Mouse (Mus musculus): Measurements from ENCODE around the gene Islr2. TPM values are rescaled to one million over a fixed set of nuclear protein-coding genes. Genes with fewer than 3 reads are reported as not detected.

Islr2 gene
- polyA plus RNA-seq, 1 experiment: 0.15 TPM

DNA sequence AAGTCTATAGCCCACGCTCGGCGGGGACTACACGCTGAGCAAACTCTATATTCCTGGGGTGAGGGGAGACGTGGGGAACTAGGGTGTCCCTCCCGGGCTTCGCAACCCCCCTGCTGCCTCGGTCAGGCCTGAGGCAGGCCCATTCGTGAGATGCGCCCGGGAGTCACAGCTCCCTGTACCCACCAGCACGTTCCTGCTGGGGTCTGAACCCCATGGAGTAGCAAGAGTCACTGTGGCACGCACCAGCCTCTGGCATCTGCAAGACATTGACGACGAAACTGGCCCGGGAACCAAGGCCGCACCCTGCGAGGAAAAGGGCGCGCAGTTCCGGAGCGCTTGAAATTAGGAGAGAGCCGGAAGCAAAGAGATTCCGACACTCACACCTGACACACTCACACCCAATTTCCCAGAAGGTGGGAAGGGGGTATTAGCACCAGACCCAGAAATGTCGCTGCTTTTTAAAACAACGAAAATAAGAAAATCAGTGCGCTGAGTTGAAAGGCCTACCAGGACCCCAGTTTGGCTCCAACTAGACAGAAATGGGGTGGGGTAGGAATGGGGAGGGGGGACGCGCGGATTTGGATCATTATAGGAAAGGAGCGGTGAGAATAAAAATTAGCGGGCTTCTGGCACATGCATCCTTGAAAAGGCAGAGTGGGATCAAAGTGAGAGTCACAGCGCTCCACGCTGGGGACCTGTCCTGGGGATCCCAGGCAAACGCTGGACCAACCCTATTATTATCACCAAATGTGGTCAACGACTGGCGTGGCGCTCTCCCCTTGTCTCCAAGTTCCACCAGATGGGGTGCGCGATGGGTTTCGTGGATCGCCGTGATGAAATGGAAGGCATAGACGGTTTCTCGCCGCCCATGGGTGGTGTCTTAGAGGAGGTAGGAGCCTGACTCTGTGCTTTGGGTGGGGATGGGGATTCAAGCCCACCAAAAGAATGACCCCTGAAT is 7.2 kb downstream of the Islr2 start:
- DNase-seq (ENCODE audit: low spot score): peak; percentile 10

GRCm38 (mm10) chr9:58196141-58196540 is 8.0 kb downstream of the Islr2 start:
- DNase-seq (ENCODE audit: low spot score): peak; percentile 16

DNA sequence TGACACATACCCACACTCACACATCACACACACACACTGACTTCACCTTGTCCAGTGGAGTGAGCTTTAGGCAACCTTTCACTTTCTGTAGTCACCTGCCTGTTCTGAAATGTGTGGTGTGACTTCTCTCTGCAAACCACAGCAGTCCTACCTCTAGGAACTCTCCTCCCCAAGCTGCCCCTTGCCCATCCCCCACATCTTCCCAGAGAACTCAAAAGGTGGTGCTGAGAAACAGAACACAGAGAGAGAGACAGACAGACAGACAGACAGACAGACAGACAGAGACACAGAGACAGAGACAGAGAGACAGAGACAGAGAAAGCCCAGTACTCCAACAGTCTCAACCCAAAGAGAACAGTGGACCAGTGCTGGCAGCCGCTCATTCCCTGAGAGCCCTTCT is 8.4 kb downstream of the Islr2 start:
- no peak for DNase-seq (ENCODE audit: low spot score)

DNA sequence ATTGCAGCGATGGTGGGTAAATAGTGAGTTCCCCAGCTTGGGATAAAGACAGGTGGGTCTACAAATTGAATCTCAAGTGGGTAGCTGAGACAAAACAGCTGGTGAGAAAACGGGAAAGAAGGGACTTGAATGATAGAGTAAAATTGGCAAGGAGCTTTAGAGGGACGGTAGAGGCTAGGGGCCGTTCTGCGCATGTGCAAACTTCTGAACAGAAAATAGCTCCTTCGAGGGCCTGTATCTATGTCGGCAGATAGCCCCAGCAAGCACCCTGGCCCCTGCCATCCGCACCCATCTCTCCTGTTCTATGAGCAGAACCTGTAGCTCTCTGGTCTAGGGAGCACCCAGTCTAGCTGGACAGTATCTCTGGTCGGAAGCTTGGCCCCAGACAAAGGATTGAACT is 9.9 kb downstream of the Islr2 start:
- DNase-seq (ENCODE audit: low spot score): no peak

DNA sequence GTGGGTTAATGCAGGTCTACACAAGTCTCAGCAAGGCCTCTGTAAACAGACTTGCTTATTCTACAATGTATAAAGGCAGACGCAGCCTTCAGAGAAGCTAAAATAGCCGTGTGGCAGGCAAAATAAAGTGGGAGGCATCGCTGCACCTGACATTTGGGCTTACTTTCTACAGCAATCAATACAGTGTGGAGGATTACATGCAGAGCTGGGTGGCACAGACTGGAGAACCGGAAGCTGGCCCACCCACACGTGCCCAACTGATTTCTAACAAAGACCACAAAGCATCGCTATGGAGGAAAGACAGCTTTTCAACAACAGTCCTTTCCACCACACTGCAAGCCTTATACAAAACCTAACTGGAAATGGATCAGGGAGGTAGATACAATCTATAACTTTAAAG is 19.7 kb downstream of the Islr2 start:
- DNase-seq (ENCODE audit: low spot score): no peak

DNA sequence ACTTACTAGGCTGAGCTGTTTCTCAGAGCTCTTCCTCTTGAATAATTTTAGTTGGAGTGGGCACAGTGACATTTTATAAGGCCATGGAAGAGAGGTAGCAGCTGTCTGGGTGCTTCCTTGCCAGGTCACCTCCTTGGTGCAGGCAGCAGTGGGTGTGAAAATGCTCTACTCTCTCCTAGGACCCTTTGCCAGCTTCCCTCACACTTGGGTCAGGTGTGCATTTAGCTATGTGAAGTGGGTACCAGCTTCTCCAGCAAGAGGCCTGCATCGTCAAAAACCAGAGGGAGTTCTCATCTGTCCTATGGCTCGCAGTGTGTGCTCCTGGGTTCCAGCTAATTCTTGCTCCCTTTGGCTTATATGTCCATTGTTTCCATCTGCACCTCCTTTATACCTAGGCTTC is 24.7 kb downstream of the Islr2 start:
- DNase-seq (ENCODE audit: low spot score): no peak

DNA sequence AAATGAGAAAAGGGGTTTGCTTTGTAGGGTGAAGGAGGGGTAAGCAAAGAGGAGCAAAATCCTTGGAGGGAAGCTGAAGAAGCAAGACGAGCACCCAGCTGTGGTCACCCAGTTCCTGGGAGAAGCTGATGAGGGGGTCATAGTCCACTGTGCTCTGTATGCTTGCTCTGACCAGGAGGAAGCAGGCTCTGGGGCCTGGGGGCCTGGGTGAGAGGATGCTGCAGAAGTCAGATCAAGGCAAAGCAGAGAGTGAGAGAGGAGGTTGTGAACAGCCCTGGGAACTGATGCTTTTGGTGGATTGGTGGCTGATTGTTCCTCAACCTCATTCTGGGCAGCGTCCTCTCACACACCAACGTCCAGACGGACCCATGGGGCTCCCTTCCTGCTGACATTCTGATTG is 27.0 kb downstream of the Islr2 start:
- no peak for DNase-seq (ENCODE audit: low spot score)

DNA sequence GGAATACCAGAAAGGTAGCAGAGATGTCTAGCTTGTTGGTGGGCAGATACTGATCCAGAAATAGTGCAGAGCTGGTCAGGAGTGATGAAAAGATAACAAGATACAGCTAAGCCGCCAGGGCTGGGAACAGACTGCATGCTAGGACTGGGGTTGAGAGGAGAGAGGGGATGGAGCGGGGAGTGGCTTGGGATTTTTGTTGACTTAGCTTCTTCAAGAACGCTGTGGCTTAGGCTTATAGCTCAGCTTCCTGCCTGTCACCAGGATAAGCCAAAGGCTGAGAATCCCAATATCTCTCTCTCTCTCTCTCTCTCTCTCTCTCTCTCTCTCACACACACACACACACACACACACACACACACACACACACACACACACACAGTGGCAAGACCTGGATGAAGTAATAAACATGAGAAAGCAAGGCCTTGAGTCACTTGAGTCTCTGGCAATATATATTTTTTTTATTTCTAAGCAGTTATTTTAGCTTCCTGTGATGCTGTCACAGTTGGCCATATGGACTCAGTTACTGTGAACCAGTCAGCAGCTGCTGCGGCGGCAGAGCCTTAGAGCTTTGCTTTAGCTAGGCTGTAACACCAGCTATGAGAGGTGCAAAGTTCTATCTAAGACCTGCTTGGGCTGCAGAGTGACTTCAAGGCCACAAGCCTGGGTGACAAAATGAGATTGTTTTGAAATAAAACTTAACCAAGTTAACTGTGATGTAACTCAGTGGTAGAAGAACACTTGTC is 28.2 kb downstream of the Islr2 start:
- no peak for DNase-seq (ENCODE audit: low spot score)

DNA sequence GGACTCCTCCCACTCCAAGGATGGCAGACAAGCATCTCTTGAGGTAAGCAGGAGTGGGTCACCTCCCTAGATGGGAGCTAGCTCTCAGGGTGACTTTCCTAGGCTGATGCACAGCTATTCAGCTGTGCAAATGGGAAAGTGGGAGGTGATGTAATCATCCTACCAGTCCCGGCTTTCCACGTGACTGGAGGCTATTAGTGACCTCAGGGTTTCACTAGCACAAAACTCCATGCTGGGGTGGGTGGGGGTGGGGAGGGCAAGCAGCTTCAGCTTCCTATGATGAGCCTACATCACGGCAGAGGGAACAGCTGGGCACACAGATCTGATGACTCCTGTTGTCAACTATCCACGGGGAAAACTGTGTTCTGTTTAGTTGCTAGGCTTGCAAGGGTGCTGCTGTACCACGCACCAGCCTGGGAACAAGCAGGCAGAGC is 29.3 kb downstream of the Islr2 start:
- no peak for DNase-seq (ENCODE audit: low spot score)

GRCm38 (mm10) chr9:58172863-58173262 is 31.3 kb downstream of the Islr2 start:
- no peak for DNase-seq (ENCODE audit: low spot score)

- DNase-seq (ENCODE audit: low spot score): no peak
These were observed 34.7 kb downstream of the Islr2 start for GRCm38 (mm10) chr9:58169426-58169825.

GRCm38 (mm10) chr9:58168880-58169279 is 35.2 kb downstream of the Islr2 start:
- DNase-seq (ENCODE audit: low spot score): no peak

GRCm38 (mm10) chr9:58165779-58166178 is 38.3 kb downstream of the Islr2 start:
- no peak for DNase-seq (ENCODE audit: low spot score)

DNA sequence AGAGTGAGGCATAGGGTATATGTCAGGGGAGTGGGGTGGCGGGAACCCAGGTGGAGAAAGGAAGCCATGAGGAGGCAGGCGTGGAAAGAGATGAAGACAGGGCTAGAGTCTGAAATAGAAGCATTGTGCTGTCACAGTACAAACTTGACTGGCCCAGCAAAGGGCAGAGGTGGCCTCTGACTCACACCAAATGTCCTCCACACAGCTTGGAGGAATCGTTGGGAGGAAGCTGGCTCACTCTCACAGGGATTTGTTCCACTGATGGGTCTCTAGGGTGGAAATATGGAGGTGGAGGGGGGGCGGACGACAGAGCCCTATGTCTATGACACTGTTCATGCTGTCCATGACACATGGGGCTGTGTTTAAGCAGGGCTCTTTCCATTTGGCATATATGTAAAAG is 41.0 kb downstream of the Islr2 start:
- DNase-seq (ENCODE audit: low spot score): no peak

DNA sequence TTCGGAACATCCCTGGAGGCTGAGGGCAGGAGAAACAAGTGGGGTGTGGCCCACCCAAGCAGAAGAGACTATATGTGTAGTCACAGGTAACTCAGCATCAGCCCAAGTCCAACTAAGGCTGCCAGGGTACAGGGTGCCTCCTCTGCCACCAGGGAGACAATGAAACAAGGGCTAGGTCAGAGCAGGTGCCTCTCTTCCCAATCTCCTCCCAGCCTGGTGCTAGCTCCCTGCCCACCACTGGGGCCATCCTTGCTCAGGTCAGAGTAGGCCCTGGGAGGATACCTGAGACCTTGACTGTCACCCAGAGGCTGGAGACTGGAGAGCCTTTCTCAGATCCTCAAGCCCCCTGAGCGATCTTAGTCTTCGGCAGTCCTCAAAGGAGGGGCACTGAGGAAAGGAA is 41.9 kb downstream of the Islr2 start:
- no peak for DNase-seq (ENCODE audit: low spot score)

- DNase-seq (ENCODE audit: low spot score): peak; percentile 6
These were observed 43.8 kb downstream of the Islr2 start for GRCm38 (mm10) chr9:58160315-58160714.

DNA sequence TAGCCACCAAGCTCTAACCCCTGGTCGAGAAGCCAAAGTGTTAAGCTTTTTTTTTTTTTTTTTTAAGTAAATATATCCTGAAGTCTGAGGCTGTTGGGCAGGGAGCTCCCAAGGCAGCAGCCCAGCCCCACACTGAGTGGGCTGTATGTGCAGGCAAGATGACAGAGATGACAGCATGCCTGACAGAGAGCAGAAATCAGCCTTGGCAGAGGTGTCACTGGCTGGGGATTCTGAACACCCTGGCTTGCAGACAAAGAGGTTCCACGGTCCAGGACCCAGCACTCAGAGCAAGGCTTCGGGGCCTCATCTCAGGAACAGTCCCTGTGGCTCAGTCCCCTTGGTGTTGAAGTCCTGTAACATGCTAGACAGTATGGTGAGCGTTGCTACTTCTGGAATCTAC is 44.3 kb downstream of the Islr2 start:
- peak; percentile 19 for DNase-seq (ENCODE audit: low spot score)

- DNase-seq (ENCODE audit: low spot score): peak; percentile 21
These were observed 45.4 kb downstream of the Islr2 start for GRCm38 (mm10) chr9:58158541-58159311.

DNA sequence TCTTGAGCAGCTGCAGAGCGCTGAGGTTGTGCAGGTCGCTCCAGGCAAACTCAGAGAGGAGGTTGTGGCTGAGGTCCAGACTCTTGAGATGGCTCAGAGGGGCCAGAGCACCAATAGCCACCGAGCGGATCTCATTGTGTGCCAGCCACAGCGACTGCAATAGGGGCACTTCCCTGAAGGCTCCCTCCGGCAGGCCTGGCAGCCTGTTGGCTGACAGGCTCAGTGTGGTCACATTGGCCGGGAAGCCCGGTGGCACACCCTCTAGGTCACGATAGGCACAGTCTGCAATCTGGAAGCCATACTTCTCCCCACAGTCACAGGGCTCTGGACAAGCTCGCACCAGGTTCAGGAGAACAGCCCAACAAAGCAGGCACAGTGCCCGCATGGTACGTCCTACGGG is 46.3 kb downstream of the Islr2 start:
- DNase-seq (ENCODE audit: low spot score): no peak

DNA sequence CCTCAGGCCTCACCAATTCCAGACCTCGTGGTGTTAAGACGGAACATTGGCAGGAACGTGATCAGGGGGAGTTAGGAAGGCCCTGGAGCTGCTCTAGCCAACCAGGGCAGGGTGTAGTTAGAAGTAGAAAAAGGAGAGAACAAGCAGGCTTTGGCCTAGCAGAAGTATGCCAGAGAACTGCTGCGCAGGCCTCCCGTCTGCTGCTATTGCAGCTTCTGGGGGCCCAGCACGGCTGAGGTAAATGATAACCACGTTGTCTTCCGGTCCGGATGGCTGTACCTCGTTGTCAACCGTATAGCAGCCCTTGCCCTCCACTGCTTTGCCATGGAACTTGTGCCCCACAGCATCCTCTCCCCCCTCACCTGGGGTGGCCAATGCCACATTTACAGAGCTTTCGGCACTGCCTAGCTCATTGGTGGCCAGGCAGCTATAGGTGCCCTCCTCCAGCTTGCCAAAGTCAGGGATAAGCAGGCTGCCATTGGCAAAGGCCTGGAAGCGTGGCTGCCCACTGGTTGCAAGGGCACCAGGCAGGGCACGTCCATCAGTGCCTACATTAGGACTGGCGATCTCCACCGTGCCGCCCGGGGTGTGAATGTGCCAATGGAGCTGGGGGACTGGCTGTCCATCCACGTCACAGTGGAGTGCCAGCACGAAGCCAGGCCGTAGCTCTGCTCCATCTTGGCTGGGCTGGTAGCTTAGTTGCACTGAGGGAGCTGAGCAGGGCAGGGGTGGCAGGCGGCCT is 47.1 kb downstream of the Islr2 start:
- no peak for DNase-seq (ENCODE audit: low spot score)

DNA sequence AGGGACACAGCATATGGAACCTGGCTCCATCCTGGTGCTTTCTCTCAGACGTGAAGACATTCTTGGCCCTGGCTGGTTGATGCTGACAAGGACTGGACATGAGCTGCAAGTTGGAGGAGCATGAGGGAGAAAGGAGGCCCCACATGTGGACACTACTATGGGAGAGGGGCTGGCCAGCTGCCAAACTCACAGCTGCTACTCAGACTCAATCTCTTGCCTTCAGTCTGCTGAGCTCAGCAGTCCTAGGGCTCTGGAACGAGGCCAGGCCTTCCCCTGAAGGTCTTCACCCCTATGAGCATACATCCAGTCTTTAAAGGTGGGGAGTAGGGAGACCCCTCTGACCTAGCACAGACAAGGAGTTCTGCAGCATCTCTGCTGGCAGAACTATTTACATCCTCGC is 48.8 kb downstream of the Islr2 start:
- DNase-seq (ENCODE audit: low spot score): no peak
